Mouse (Mus musculus) intestine, postnatal 0 days (tissue): ENCODE results near the gene Brd4. TPM values are rescaled to one million over a fixed set of nuclear protein-coding genes. Genes with fewer than 3 reads are reported as not detected.

Source experiments
- ATAC-seq: fragments of 200-750 bp; cut with Nextera tagmentation; 2 replicates; pipeline ENCODE4 v1.8.0; 2017; ENCODE audit warnings: mild to moderate bottlenecking, moderate TSS enrichment, moderate library complexity
- H3K27ac ChIP-seq: fragments of 300-500 bp; sonication (generic); 2 replicates; pipeline ENCODE4 v1.5.1; 2014; ENCODE audit warnings: mild to moderate bottlenecking, low read depth, low read length, moderate library complexity
- H3K27me3 ChIP-seq: fragments of 300-500 bp; sonication (generic); replicated peaks from 2 replicates; pipeline ENCODE4 v1.6.1; 2014; ENCODE audit warnings: low read length, mixed read lengths; ENCODE audit not compliant: control insufficient read depth, insufficient read depth
- H3K36me3 ChIP-seq: fragments of 300-500 bp; sonication (generic); 2 replicates; pipeline ENCODE4 v1.6.1; 2014; ENCODE audit warnings: mild to moderate bottlenecking, moderate library complexity; ENCODE audit not compliant: control insufficient read depth, insufficient read depth
- H3K4me1 ChIP-seq: fragments of 300-500 bp; sonication (generic); replicated peaks from 2 replicates; pipeline ENCODE4 v1.6.1; 2014; ENCODE audit warnings: antibody characterized with exemption, low read length, mixed read lengths; ENCODE audit not compliant: control insufficient read depth, insufficient read depth
- H3K4me2 ChIP-seq: fragments of 300-500 bp; sonication (generic); replicated peaks from 2 replicates; pipeline ENCODE4 v1.6.1; 2014; ENCODE audit warnings: low read depth, mild to moderate bottlenecking, moderate library complexity
- H3K4me3 ChIP-seq: fragments of 300-500 bp; sonication (generic); 2 replicates; pipeline ENCODE4 v1.5.1; 2014; ENCODE audit warnings: low read depth, low read length
- H3K9ac ChIP-seq: fragments of 300-500 bp; sonication (generic); 2 replicates; pipeline ENCODE4 v1.6.1; 2014; ENCODE audit warnings: mild to moderate bottlenecking, low read depth, low read length
- H3K9me3 ChIP-seq: fragments of 300-500 bp; sonication (generic); 2 replicates; pipeline ENCODE4 v1.6.1; 2016; ENCODE audit warnings: mixed run types; ENCODE audit not compliant: control insufficient read depth
- CTCF ChIP-seq: sonication (generic); IDR thresholded peaks from 2 replicates; pipeline ENCODE4 v1.5.1; 2016; ENCODE audit warnings: low read depth, mild to moderate bottlenecking, control low read depth, antibody characterized with exemption, moderate library complexity
- WGBS: fragments of 180-500 bp; shearing (Covaris S2); extraction: QIAGEN DNeasy Blood & Tissue Kit; methylation state at CpG from one replicate; pipeline ENCODE4 v1.1.7; 2014; 5-methylcytosine and 5-hydroxymethylcytosine counted together
- polyA plus RNA-seq: library from polyadenylated mRNA; unstranded; fragments of >200 nt; fragmentation: Nextera tagmentation; extraction: Ambion mirVana; gene quantifications from 2 replicates; pipeline ENCODE4 v1.2.1, GENCODE M21; 2015

Gene Brd4
- polyA plus RNA-seq, 1 experiment from 2014 or later, result 36.7 TPM

GRCm38 (mm10) chr17:32160882-32161281 is 123.6 kb downstream of the Brd4 start:
- Histone ChIP-seq H3K4me2 (no peak overlapping the region), H3K36me3 (no peaks in the 10 kb centered on the region), H3K4me1 (peaks cover 6% of the 10 kb centered on the region; the same call in 1 of the 2 replicates), H3K27me3 (no peaks in the 10 kb centered on the region), H3K27ac (no peak overlapping the region), H3K4me3 (no peak overlapping the region), H3K9ac (no peak overlapping the region), H3K9me3 (no peaks in the 10 kb centered on the region)
- no peak for ATAC-seq
- TF ChIP-seq CTCF, result no peak
- WGBS, result 53% methylated on average over 4 of the region's 4 CpGs

DNA sequence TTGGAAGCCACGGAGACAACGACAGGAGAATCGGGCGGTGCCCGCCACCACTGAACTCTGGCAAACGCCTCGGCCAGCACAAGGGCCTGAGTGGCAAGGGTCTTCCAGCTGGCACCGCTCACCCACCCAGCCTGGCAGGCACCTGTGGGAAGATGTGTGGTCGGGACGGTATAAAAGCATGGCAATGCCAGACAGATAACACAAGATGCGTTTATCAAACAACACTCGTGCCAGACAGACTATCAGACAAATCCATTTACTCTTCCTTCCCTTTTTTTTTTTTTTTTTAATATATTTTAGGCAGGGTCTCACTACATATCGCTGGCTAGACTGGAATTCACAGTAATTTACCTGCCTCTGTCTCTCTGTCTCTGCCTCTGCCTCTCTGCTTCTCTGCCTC is 125.7 kb downstream of the Brd4 start:
- H3K9ac ChIP-seq, result no peak overlapping the region
- H3K4me1 ChIP-seq, result 0 out of 2 replicates have a peak, but pooled peaks cover 6% of the 10 kb centered on the region
- H3K9me3 ChIP-seq, result no peaks in the 10 kb centered on the region
- WGBS, result 79% methylated on average over 13 of the region's 13 CpGs
- ATAC-seq, result no peak
- no peak overlapping the region for H3K27ac ChIP-seq
- no peak overlapping the region for H3K4me3 ChIP-seq
- TF ChIP-seq CTCF, result no peak
- no peak overlapping the region for H3K4me2 ChIP-seq
- H3K27me3 ChIP-seq, result no peaks in the 10 kb centered on the region
- no peaks in the 10 kb centered on the region for H3K36me3 ChIP-seq

GRCm38 (mm10) chr17:32146718-32147117 is 137.8 kb downstream of the Brd4 start:
- Histone ChIP-seq H3K27me3 (no peaks in the 10 kb centered on the region), H3K9me3 (no peaks in the 10 kb centered on the region), H3K4me1 (no peaks in the 10 kb centered on the region), H3K36me3 (peaks cover 4% of the 10 kb centered on the region; the same call in 1 of the 2 replicates), H3K4me2 (no peak overlapping the region), H3K4me3 (no peak overlapping the region), H3K9ac (no peak overlapping the region), H3K27ac (no peak overlapping the region)
- WGBS, result 93% methylated on average over 8 of the region's 8 CpGs
- TF ChIP-seq CTCF, result no peak
- no peak for ATAC-seq

Other genes starting within 250 kb of the Brd4 start
- 11.6 and 14.5 TPM in 2 replicates for gene Rrp1b, start 248.6 kb downstream of the Brd4 start, polyA plus RNA-seq
- 4.1 and 5.3 TPM in 2 replicates for gene Hsf2bp, start 248.4 kb downstream of the Brd4 start, polyA plus RNA-seq
- gene Notch3, start 117.9 kb downstream of the Brd4 start, polyA plus RNA-seq, result 2.0 and 2.3 TPM in 2 replicates
- gene Ephx3, start 95.2 kb downstream of the Brd4 start, polyA plus RNA-seq, result not detected in 2 replicates
- 18.3 and 21.9 TPM in 2 replicates for gene Akap8, start 36.5 kb upstream of the Brd4 start, polyA plus RNA-seq
- gene Akap8l, start 65.9 kb upstream of the Brd4 start, polyA plus RNA-seq, result 21.6 and 26.8 TPM in 2 replicates
- 9.5 and 10.0 TPM in 2 replicates for gene Wiz, start 104.7 kb upstream of the Brd4 start, polyA plus RNA-seq
- gene Rasal3, start 118.9 kb upstream of the Brd4 start, polyA plus RNA-seq, result 1.1 TPM in 2 replicates
- 0.14 and 0.17 TPM in 2 replicates for gene Pglyrp2, start 139.4 kb upstream of the Brd4 start, polyA plus RNA-seq
- 0.46 and 0.59 TPM in 2 replicates for gene Cyp4f39, start 168.0 kb upstream of the Brd4 start, polyA plus RNA-seq
- gene Cyp4f17, start 221.3 kb upstream of the Brd4 start, polyA plus RNA-seq, result 1.9 and 2.7 TPM in 2 replicates